Mouse (Mus musculus) CH12.LX (cell line): ENCODE measurements around the gene Zbtb34. TPM values are rescaled to one million over a fixed set of nuclear protein-coding genes. Genes with fewer than 3 reads are reported as not detected.

ENCODE experiments used
- DNase-seq: peaks from one replicate; pipeline ENCODE4 v3.0.0-alpha.2; 2013; ENCODE audit errors: extremely low read depth
- H3K27ac ChIP-seq: 2 replicates; pipeline ENCODE4 v1.5.1; 2012; ENCODE audit warnings: low read depth, mild to moderate bottlenecking, control low read depth, moderate library complexity; ENCODE audit not compliant: insufficient read depth
- H3K27me3 ChIP-seq: replicated peaks from 2 replicates; pipeline ENCODE3; 2012; ENCODE audit warnings: inconsistent platforms
- H3K36me3 ChIP-seq, 2 experiments: replicated peaks in 1 of 2; 2 replicates each; pipeline versions ENCODE3 to v1.6.1; 2012; ENCODE audit warnings: inconsistent platforms in 1 of 2, low read length in 1 of 2, mild to moderate bottlenecking in 1 of 2, mixed read lengths in 1 of 2, moderate library complexity in 1 of 2; ENCODE audit not compliant: control insufficient read depth in 1 of 2, insufficient read depth in 1 of 2
- H3K4me1 ChIP-seq, 2 experiments: 2 replicates each; pipeline ENCODE4 v1.6.1; 2012; ENCODE audit warnings: inconsistent platforms in 1 of 2, moderate library complexity in 1 of 2; ENCODE audit not compliant: insufficient read depth in 2 of 2, control insufficient read depth in 1 of 2
- H3K4me2 ChIP-seq: 2 replicates; pipeline ENCODE4 v1.6.1; 2012; ENCODE audit warnings: low read depth, mild to moderate bottlenecking, control low read depth; ENCODE audit not compliant: poor library complexity, insufficient read depth, severe bottlenecking
- H3K4me3 ChIP-seq, 3 experiments: fragments of 150-350 bp in 1 of 3; sonication (generic) in 1 of 3; replicated peaks in 1 of 3; 2 replicates each; pipeline versions ENCODE3 to v1.5.1; 2011 to 2012; ENCODE audit warnings: low read depth in 2 of 3, low read length in 2 of 3, mild to moderate bottlenecking in 2 of 3, moderate library complexity in 2 of 3, control low read depth in 1 of 3, improper control_type of control experiment in 1 of 3, inconsistent platforms in 1 of 3, mixed read lengths in 1 of 3; ENCODE audit not compliant: poor library complexity in 1 of 3
- H3K79me2 ChIP-seq: replicated peaks from 2 replicates; pipeline ENCODE4 v1.6.1; 2012; ENCODE audit warnings: mild to moderate bottlenecking, moderate library complexity; ENCODE audit not compliant: control insufficient read depth, poor library complexity, insufficient read depth, severe bottlenecking; ENCODE audit errors: extremely low read depth
- H3K9ac ChIP-seq: 2 replicates; pipeline ENCODE4 v1.6.1; 2012; ENCODE audit warnings: low read depth, mild to moderate bottlenecking, control low read depth, moderate library complexity; ENCODE audit not compliant: insufficient read depth
- H3K9me3 ChIP-seq: replicated peaks from 2 replicates; pipeline ENCODE3; 2012; ENCODE audit warnings: low read length, inconsistent platforms, mixed read lengths
- CHD1 ChIP-seq: IDR thresholded peaks from 2 replicates; pipeline ENCODE4 v1.6.1; 2012; ENCODE audit warnings: low read depth, low read length, improper control_type of control experiment, inconsistent platforms
- CHD2 ChIP-seq: IDR thresholded peaks from 2 replicates; pipeline ENCODE4 v1.6.1; 2011; ENCODE audit warnings: low read length, improper control_type of control experiment
- E2F4 ChIP-seq: IDR thresholded peaks from 2 replicates; pipeline ENCODE4 v1.6.1; 2011; ENCODE audit warnings: low read depth, low read length, improper control_type of control experiment; ENCODE audit not compliant: insufficient replicate concordance
- ELF1 ChIP-seq: IDR thresholded peaks from 2 replicates; pipeline ENCODE4 v1.6.1; 2014; ENCODE audit warnings: low read depth, mild to moderate bottlenecking, inconsistent platforms, low read length, improper control_type of control experiment
- EP300 ChIP-seq: IDR thresholded peaks from 2 replicates; pipeline ENCODE4 v1.6.1; 2011; ENCODE audit warnings: low read length, improper control_type of control experiment
- GABPA ChIP-seq: IDR thresholded peaks from 2 replicates; pipeline ENCODE4 v1.6.1; 2012; ENCODE audit warnings: low read depth, low read length, improper control_type of control experiment, inconsistent platforms; ENCODE audit not compliant: insufficient replicate concordance
- JUND ChIP-seq: conservative IDR thresholded peaks from 2 replicates; pipeline ENCODE4 v1.6.1; 2011; ENCODE audit warnings: low read depth, low read length, improper control_type of control experiment
- MAFK ChIP-seq: IDR thresholded peaks from 2 replicates; pipeline ENCODE4 v1.6.1; 2011; ENCODE audit warnings: low read length, improper control_type of control experiment; ENCODE audit not compliant: insufficient replicate concordance
- MAX ChIP-seq: IDR thresholded peaks from 2 replicates; pipeline ENCODE4 v1.6.1; 2011; ENCODE audit warnings: low read length, improper control_type of control experiment
- MAZ ChIP-seq: IDR thresholded peaks from 2 replicates; pipeline ENCODE4 v1.6.1; 2012; ENCODE audit warnings: low read depth, mild to moderate bottlenecking, inconsistent platforms, low read length, improper control_type of control experiment, moderate library complexity
- MEF2A ChIP-seq: IDR thresholded peaks from 2 replicates; pipeline ENCODE4 v1.6.1; 2014; ENCODE audit warnings: low read depth, mild to moderate bottlenecking, inconsistent platforms, low read length, improper control_type of control experiment, borderline replicate concordance
- MXI1 ChIP-seq: IDR thresholded peaks from 2 replicates; pipeline ENCODE4 v1.6.1; 2011; ENCODE audit warnings: mild to moderate bottlenecking, low read depth, low read length, improper control_type of control experiment
- NELFE ChIP-seq: IDR thresholded peaks from 2 replicates; pipeline ENCODE4 v1.6.1; 2011; ENCODE audit warnings: low read depth, low read length, improper control_type of control experiment
- POLR2A ChIP-seq: IDR thresholded peaks from 2 replicates; pipeline ENCODE4 v1.6.1; 2011; ENCODE audit warnings: low read depth, mild to moderate bottlenecking, improper control_type of control experiment, low read length
- RAD21 ChIP-seq: IDR thresholded peaks from 2 replicates; pipeline ENCODE4 v1.6.1; 2011; ENCODE audit warnings: low read depth, mild to moderate bottlenecking, low read length, improper control_type of control experiment, moderate library complexity
- RCOR1 ChIP-seq: conservative IDR thresholded peaks from 2 replicates; pipeline ENCODE4 v1.6.1; 2012; ENCODE audit warnings: low read depth, mild to moderate bottlenecking, inconsistent platforms, low read length, improper control_type of control experiment
- SIN3A ChIP-seq: IDR thresholded peaks from 2 replicates; pipeline ENCODE4 v1.6.1; 2012; ENCODE audit warnings: low read length, improper control_type of control experiment, inconsistent platforms
- SMC3 ChIP-seq: IDR thresholded peaks from 2 replicates; pipeline ENCODE4 v1.6.1; 2011; ENCODE audit warnings: low read depth, low read length, improper control_type of control experiment
- TCF12 ChIP-seq: IDR thresholded peaks from 2 replicates; pipeline ENCODE4 v1.6.1; 2014; ENCODE audit warnings: low read depth, mild to moderate bottlenecking, inconsistent platforms, low read length, improper control_type of control experiment
- UBTF ChIP-seq: IDR thresholded peaks from 2 replicates; pipeline ENCODE4 v1.6.1; 2012; ENCODE audit warnings: low read depth, mild to moderate bottlenecking, inconsistent platforms, low read length, improper control_type of control experiment, moderate library complexity
- ZMIZ1 ChIP-seq: IDR thresholded peaks from 2 replicates; pipeline ENCODE4 v1.6.1; 2012; ENCODE audit warnings: low read depth, mild to moderate bottlenecking, inconsistent platforms, low read length, improper control_type of control experiment
- dilution Hi-C: fragments of 300-500 bp; cut with MboI; formaldehyde crosslinking; loops from 2 replicates; pipeline ENCODE4 v1.14.3; 2020; ENCODE audit warnings: low sequenced_read_pairs; ENCODE audit not compliant: extremely low pct_unique_long_range_greater_than_20kb, extremely low pct_ligation_motif_present
- in situ Hi-C: fragments of 300-500 bp; cut with MboI; formaldehyde crosslinking; loops from 3 replicates; pipeline ENCODE4 v1.14.3; 2019; ENCODE audit warnings: low sequenced_read_pairs, low pct_ligation_motif_present, low pct_unique_long_range_greater_than_20kb, mixed read lengths
- polyA plus RNA-seq: library from polyadenylated mRNA; unstranded; fragments of >175 nt; gene quantifications from 2 replicates; pipeline ENCODE4 v1.2.1, GENCODE M21; 2012; ENCODE audit warnings: low read depth; ENCODE audit not compliant: insufficient read length
- total RNA-seq, 2 experiments: library from RNA; depleted of rRNA; stranded (reverse); fragments of 300-350 nt in 1 of 2; fragments of >200 nt in 1 of 2; gene quantifications; 2 replicates each; pipeline ENCODE4 v1.2.3; 2012 to 2014

Gene Zbtb34
- total and polyA plus RNA-seq, 3 experiments, result 3.4 to 5.8 (median 5.0) TPM

DNA sequence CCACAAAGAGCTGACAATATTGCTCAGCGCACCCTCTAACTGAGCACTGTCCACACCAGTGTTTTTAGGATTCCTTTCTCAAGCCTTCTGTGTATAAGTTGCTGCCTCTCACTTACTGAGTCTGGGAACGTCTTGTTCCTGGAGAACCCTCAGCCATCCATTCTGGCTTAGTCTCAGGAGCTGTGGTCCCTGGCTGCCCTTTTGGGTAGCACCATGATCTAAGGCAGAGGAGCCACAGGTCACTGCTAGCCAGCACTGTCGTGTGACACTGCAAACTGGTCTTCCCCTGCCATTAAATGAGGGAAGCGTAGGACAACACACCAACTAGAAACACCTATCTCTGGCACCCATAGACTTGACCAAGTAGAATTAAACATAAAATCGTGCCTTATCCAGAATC is 21.6 kb upstream of the Zbtb34 start:
- H3K4me3 ChIP-seq, result no peak overlapping the region
- no peak for DNase-seq
- no peak overlapping the region for H3K4me2 ChIP-seq
- no peak overlapping the region for H3K27ac ChIP-seq
- H3K27me3 ChIP-seq, result no peaks in the 10 kb centered on the region
- in situ Hi-C loops (no loop called here), dilution Hi-C loops (no loop called here)
- no peak overlapping the region for H3K9ac ChIP-seq
- H3K4me1 ChIP-seq, result peaks cover 0 to 37% of the 10 kb centered on the region in 2 experiments; a peak in 3 of 4 replicates
- H3K36me3 ChIP-seq, result peaks cover 52 to 84% of the 10 kb centered on the region in 2 experiments
- no peak for TF ChIP-seq CHD1
- no peak for TF ChIP-seq POLR2A
- no peak for TF ChIP-seq RAD21
- TF ChIP-seq ZMIZ1, result no peak
- no peak for TF ChIP-seq GABPA
- TF ChIP-seq MXI1, result no peak
- no peak for TF ChIP-seq E2F4
- TF ChIP-seq MEF2A, result no peak
- no peak for TF ChIP-seq MAZ
- no peak for TF ChIP-seq MAX
- H3K9me3 ChIP-seq, result no peaks in the 10 kb centered on the region
- H3K79me2 ChIP-seq, result no peaks in the 10 kb centered on the region; the same call in 1 of the 2 replicates

DNA sequence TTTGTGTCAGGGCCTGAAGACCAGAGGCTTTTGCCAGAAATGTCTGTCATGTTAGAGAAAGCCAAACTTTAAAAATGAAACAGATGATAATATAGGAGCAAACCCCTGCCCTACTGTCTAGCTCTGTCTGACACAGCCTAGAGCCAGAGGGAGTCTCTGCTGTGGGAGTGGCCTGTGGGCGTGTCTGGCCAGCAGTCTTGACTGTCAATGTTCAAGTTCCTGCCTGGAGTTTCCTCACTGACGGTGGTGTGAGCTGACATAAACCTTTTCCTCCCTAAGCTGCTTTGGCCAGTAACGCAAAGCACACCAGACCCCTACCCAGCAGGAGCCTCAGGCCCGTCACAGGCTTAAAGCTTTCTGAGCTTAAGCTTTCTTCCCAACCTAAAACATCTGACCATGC is 21.0 kb upstream of the Zbtb34 start:
- Histone ChIP-seq H3K9me3 (no peaks in the 10 kb centered on the region), H3K9ac (no peak overlapping the region), H3K4me1 (peaks cover 0 to 37% of the 10 kb centered on the region in 2 experiments; a peak in 3 of 4 replicates), H3K4me2 (no peak overlapping the region), H3K27me3 (no peaks in the 10 kb centered on the region), H3K4me3 (no peak overlapping the region), H3K79me2 (no peaks in the 10 kb centered on the region; the same call in 1 of the 2 replicates), H3K27ac (no peak overlapping the region), H3K36me3 (peaks cover 52 to 84% of the 10 kb centered on the region in 2 experiments)
- TF ChIP-seq CHD1 (no peak), NELFE (no peak), MXI1 (no peak), TCF12 (no peak), JUND (no peak), SIN3A (no peak), ELF1 (no peak), POLR2A (no peak), MAX (no peak), EP300 (no peak), SMC3 (no peak), RCOR1 (no peak), MEF2A (no peak), GABPA (no peak), UBTF (no peak), CHD2 (no peak), MAFK (no peak)
- dilution Hi-C loops (no loop called here), in situ Hi-C loops (no loop called here)
- no peak for DNase-seq
